Mouse (Mus musculus) CD4-positive, CD25-positive, alpha-beta regulatory T cell, adult 2 months (primary cell): ENCODE measurements around the gene Gm21985.
A peak's percentile ranks its signal among the peaks of the same experiment; 100 is the strongest.

Experiments used
- DNase-seq: peaks from one replicate; pipeline ENCODE4 v3.0.0-alpha.2; 2012; ENCODE audit warnings: low read depth, low spot score

Gene Gm21985

DNA sequence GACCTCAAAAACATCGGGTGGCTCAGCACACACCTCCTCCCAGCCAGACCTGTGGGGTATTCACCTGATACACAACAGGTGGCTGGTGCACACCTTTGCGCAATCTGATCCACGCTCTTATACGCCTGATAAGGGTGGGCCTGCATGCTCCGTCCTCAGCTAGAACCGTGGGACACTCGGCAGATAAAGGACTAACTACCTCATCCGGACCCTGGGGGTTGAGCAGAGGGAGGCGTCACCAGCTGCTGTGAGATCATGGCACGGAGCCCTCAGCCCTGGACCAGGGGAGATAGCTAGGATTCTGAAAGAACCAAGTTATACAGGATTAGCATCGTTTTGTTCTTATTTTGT, at the start of gene Gm21985:
Gm21985 (plus strand) TSS at position 73 of the 351 bp plus-strand sequence.
- peak; percentile 66 for DNase-seq

DNA sequence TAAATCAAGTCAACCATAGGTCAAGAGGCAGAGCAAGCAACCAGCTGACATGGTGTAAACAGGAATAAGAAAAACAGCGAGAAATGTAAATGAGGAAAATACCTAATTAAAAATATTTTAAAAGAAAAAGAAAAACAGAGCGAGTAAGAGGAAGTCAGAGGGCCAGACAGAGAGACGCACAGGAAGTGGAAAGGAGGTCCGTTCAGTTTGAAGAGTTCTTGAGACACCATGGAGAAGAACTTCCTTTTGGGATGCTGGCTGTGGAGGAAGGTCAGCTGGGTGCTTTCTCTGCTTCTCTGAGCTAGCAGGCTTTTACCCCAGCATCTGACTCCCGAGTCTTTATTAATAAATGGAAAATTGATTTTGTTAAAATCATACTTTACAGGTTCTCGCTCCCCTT, 48.5 kb upstream of the Gm21985 start:
- DNase-seq, result no peak

DNA sequence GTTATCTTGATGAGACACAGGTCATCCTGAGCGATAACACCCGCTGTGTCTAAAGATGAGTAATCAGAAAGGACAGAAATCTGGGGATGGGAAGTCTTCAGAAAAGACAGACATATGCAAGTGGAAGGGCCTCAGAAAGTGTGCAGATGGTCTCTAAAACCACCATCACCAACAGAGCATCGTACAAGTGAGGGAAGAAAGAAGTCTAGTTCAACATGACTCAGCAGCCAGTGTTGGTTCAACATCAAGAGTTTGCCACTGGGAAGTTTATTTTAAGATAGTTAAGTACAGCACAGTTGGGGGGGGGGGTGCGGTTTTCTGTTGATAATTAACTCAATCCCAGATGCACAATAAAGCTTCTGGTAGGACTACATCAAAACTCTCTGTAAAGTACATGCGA, 45.2 kb upstream of the Gm21985 start:
- no peak for DNase-seq

DNA sequence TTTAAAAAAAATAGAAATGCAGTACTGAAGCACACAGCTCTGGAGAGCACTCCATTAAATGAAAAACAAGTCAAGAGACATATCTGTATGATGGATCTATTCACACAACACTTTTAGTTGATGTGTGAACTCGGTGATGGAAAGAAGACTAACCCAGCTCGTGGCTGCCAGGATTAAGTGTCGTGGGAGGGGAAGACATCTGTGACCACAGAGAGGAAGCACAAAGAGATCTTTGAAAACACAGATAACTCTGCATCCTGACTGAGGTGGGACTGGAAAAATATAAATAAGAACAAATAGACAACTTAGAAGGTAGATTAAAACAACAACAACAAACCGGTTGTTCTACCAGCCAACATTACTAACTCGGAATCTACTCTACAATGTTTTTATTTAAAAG, 43.5 kb upstream of the Gm21985 start:
- DNase-seq, result peak; percentile 29

DNA sequence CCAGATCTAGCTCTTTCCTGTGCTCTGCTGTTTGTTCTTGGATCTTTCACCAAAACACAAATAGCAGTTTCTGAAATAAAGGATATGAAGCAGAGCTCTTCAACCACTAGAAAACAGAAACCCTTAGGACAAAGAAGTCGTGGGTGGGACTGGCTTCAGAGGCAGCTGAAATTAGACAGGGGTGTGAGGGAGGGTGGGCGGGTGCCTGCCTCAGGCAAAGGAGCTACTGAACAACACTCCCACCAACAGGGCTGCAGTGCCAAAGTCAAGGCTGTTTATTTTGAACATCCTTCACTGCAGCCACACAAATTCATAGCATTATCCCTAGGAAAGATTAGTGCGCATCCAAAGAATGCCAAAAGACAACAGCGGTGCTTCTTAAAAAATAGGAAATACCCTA, 41.8 kb upstream of the Gm21985 start:
- DNase-seq, result no peak

DNA sequence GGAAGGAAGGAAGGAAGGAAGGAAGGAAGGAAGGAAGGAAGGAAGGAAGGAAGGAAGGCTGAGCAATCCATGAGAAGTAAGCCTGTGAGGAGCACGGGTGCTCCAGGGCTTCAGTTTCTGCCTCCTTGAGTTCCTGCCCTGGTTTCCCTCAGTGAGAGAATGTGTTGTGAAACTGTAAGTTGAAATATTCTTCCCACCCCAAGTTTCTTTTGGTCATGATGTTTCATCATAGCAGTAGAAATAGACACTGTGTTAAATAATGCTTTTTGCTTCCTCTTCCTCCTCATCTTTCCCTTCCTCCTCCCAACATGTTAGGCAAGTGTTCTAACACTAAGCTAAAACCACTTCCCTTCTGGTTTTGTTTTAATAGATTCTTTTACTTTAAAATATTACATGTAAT, 33.5 kb upstream of the Gm21985 start:
- no peak for DNase-seq

DNA sequence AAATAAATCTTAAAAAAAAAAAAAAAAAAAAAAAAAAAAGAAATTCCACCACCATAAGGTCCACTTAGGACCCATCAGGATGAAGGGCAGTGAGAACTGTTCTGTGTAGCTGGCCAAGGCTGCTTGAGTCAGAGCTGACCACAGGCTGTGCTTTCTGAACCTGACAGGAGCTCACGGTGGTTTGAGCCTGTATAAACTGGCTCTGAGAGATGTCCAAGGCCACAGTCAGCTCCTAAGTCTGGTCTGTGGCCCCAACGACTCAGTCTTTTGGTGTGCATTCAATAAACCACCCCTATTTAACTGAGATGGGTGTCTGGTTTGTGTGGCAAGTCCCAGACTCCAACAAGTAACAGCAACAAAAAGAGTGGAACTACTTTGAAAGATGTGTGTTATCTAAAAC, 29.5 kb upstream of the Gm21985 start:
- DNase-seq, result no peak

DNA sequence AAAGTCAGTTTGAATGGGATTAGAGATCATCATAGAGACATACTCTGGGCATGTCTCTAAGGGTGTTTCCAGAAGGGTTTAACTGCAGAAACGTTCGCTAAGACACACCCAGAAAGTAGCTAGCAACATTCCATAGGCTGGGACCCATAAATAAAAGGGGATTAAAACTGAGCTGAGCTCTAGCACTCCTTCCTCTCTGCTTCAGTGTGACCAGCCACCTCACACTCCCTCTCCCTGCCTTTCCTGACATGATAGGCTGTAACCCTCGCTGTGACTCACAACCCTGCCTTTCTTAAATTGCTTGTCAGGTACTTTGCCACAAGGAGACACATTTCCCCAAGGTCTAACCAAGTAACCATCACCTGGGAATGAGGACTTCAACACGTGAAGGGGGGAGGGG, 28.1 kb upstream of the Gm21985 start:
- DNase-seq, result peak; percentile 20

DNA sequence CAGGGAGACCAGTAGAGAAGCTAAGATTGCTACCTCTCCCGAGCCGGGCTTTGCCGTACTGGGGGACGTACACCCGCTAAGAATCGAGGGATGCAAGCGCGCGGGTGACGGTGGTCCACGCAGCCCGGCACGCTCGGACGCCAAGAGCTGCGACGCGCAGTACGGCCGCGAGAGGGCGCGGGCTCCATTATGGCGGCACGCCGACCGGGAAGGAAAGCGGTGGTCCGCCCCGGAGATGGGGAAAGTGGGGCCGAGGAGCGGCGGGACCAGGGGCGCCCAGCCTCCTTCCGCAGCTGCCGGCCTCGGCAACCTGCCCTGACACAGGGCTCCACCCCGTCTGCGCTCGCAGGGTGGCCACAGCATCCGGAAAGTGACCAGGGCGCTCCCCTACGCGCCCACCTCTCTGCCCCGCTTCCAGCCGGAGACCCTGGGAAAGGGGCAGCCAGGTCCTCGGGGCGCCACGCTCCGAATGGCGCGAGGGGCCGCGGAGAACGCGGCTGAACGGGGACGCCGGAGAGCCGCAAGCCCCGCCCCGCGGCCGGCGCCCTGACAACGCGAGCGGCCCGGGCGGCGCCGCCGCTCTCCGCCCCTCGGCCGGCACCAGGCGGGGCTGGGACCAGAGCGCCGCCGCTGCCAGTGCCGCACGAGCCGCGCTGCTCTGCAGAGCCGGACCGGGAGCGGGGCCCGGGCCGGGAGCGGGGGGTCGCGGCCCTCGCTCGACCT, 26.7 kb upstream of the Gm21985 start, which contains the start of gene Lpcat4:
Lpcat4 (plus strand) TSS at position 257 of the 723 bp plus-strand sequence.
- DNase-seq, result peak; percentile 90

DNA sequence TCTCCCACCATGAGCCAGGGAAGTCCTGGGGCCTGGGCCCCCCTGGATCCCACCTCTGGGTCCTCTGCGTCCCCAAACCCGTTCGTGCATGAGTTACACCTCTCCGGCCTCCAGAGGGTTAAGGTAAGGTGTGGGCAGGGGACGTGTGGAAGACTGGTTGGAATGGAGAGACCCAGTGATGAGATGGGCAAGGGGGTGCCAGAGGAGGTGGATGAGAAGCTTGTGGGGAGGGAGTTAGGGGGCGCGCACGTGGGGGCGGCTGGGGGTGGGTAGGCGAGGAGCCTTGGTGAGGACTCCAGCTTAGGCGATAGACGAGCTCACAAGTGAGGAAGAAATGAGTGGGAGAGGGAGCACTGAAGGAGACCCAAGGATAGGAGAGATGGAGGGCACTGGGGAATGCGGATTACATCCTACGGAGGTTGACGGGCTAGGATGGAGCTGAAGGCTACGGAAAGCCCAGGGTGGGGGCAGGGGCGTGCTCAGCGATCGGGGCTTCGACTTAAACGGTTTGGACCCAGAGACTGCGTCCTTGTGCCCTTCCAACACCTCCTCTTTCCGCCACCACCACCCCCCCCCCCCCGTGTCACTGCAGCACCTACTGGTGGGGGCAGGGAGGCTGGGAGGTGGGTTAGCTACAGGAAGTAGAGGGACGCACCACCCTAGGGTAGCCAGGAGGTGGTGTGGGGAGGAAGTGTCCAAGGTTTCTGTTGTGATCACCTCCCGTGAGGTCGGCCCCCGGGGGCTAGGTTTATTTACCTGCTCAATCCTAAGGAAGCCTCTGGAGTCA, 26.0 kb upstream of the Gm21985 start:
- DNase-seq, result peak; percentile 66

DNA sequence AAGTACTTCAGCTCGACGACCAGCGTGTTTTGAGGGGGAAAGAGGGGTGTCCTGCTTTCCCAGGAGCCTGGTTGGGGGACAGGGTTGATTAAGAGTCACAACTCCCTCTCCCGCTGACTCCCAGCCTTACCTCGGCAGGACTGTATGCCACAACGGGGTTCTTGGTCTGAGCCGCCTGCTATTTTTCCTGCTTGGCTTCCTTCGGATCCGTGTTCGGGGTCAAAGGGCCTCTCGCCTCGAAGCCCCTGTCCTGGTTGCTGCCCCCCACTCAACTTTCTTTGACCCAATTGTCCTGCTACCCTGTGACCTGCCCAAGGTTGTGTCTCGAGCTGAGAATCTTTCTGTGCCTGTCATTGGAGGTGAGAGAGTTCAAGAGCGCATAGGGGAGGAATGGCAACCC, 24.3 kb upstream of the Gm21985 start:
- DNase-seq, result no peak

DNA sequence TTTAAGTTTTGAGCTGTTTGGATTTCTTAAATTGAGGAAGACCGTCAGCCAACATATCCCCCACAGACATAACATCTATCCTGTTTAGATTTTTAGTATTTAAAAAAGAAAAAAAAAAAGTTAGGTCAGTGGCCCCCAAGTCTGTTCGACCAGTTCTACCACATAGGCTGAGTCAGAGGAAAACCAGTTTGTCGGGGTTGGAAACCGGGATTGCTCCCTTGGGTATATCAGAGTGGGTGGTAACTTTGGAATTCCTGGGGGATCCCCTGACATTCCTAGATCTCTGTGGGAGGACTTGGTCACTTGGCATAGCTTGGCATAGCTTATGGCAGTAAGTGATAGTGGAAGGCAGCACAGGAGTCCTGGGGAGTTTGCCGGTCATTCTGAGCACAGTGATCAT, 20.8 kb upstream of the Gm21985 start:
- DNase-seq, result no peak

DNA sequence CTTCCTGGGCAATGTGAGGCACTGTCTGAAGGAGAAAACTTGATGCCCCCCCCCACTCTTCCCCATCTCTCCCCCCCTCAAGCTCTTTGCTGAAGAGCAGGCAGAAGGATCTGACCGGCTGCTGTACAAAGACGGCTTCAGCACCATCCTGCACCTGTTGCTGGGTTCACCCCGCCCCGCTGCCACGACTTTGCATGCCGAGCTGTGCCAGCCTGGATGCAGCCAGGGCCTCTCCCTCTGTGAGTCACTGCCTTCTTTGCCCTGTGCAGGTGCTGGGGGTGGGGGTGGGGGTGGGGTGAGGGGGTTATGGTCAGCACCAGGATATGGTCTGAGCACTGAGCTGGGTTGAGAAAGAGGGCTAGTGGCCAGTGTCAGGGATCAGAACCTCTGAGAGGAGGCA, 19.9 kb upstream of the Gm21985 start:
- no peak for DNase-seq

DNA sequence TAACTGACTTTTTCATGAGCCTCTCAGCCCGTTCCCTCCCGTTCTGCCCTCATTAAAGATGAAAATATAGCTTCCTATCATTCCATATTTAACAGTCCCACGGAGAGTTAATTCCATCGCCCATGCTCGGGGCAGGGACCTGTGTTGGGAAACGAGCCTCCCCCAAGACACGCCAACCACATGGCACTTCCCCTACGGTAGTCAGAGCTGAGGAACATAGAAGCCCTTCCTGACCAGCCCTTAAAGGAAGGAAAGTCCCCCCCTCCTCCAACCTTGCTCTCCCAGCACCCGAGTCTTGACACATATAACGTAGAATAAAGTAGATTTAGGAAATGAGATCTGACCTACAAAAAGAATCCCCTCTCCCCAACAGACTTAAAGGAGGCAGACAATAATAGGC, 18.8 kb upstream of the Gm21985 start:
- no peak for DNase-seq

DNA sequence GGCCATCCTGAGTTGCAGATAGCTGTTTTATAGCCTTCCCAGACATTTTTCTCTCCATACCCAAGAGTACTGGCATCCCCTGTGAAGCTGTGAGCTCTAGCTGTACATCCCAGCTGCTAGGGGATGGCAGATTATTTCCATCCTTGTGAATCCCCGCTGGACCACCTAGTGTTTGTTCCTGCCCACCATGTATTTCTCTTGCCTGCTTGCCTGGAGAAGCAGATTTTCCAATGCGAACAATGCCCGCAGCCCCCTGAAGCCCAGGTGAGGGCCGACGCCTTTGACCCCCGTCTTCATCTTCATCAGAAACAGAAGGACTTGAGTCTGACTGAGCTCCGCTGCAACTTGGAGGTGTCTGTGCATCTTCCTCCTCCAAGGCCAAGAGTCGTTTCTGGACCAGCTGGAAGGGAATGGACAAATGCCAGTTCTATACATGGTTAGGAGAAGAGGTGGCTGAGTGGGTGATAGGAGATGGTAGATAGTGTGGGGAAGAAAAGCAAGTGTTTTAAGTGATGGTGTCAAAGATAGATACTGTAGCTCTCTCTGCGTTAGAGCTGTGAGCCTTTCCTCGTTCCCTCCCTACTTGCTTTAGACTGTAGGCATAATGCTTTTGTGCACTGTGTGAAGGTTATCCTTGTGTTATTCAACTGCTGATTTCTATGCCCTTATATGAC, 16.2 kb upstream of the Gm21985 start:
- DNase-seq, result no peak

DNA sequence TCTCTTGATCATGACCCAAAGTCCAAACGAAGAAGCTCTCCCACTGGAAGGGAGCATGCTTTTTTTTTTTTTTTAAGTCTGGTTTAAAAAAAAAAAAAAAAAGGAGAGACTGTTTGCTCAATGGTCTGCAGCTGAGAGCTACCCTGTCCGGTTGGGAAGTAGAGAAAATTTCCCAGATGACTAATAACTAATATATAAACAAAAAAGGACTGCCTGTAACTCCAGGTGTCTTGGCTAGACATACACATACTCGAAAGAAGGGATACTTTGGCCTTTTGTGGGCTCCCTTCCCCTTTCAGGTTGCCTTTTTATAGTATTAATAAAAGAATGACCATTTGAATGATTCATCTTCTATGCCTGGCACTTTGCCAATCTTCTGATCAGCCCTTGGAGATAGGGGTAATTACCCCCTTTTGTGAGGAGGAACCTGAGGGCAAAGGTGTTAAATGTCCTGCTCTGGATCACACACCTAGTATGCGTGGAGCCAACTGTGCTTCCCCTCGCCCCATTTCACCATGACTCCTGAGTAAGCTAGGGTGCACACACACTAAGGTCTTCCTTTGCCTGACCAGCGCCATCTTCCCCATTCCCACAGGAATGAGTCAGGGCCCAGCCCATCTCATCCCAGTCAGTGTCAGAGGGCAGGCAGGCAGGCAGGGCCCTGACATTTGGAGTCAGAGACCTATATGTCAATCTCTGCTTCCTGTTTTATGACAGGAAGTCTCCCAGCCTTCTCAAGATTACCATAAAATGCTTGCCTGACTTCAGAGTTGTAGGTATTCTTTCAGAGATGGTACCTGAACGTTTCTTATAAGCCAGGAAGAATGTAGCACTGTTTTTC, 11.2 kb upstream of the Gm21985 start:
- DNase-seq, result no peak

DNA sequence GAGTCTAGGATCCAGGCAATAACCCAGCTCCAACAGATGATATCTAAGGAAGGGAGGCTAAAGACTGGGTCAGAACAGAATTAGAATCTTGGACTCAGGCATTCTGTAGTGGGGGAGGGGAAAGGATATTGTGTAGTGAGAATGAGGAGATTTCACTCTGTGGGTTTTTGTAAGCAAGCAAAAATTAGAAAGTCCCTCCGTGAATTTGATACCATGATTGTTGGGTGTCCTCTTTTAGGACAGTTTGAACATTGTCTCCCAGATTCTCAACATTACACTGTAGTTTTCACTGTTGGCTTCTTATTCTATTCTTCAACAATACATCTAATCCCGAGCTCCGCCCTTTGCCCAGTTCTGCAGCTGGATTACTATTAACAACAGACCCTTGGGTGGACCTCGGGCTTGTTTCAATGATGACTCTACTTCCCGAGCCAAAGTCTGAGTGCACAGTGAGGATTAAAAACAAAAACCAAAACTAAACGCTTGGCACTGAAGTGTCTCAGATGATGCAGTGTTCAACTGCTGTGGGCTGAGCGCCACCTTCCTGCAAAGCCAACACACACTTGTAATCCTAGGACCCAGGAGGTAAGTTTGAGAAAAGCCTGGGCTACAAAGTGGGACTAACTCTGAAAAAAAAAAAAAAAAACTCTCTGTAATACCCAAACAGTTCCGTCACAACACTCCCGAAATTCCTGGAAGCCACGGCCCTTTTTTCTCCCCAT, 6.7 kb upstream of the Gm21985 start, which contains the start of gene Nutm1:
Nutm1 (minus strand) TSS at position 51 of the 722 bp plus-strand sequence.
- DNase-seq, result peak; percentile 66

DNA sequence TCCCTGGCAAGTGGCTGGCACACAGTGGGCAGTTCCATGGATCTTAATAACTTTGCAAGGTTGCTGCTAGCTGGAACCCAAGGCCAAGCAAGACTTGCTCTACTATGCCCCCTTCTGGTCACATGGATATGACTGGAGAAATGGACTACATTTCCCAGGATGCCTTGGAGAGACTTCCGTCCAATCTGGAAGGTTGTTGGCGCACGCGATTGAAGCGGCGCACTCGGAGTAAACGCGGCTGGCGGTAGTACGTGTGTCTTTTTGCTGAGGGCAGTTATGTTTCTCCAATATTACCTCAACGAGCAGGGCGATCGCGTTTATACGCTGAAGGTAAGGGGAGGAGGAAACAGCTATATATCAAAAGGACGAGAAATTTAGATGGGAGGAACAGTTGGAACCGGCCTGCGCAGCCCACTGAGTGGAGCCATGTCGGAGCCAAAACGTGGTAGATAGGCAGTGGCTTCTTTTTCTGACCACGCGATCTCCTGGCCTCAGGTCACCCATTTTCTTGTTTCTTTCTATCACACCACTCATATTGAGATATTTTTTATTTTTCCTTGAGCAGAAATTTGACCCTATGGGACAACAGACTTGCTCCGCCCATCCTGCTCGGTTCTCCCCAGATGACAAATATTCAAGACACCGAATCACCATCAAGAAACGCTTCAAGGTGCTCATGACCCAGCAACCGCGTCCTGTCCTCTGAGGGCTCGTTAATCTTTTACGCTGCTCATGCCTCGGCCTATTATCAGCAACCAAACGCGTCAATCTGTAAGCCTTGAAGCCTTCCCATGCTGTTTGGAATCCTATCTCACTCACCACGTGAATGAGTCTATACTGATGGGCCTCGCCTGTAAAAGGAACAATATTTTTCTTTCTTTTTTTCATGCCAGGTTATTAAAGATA, 4.1 kb upstream of the Gm21985 start, which contains the start of gene Nop10:
Nop10 (plus strand) TSS at position 179 of the 906 bp plus-strand sequence.
- DNase-seq, result peak; percentile 91

DNA sequence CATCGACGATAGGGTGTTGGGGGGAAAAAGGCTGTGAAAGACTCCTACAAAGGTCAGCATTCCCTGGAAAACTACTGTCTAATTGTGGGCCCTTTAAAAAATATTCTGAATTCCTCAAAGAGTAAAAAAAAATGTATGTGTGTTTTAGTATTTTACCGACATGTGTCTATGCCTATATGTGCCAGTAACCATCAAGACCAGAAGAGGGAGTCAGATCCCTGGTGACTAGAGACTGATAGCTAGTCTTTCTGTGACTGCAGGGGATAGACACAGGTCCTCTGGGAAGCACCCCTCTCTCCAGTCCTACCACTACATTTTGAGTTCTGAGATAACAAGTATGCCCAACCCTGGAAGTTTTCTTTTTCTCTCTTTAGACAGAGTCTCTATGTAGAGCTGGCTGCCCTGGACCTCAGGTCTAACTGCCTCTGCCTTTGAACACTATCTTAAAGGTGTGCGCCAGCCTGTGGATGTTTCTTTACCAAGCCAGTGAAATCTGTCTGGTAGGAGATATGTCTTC, 3.3 kb upstream of the Gm21985 start:
- peak; percentile 51 for DNase-seq

DNA sequence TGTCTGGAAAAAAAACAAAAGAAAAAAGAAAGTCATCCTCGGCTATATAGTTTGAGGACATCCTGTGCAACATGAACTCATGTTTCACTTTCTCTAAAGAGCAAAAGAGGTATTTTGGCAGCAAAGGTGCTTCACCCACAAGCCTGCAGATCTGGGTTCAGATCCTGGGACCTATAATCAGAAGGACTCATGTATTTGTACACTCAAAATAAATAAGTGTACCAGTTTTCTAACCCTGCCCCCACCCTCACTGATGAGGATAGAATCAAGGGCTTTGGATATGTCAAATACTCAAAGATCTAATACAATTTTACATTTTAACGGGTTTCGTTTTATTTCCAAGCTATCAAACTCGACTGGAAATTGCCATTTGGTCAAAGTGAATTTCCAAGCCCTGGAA, 1.8 kb upstream of the Gm21985 start:
- no peak for DNase-seq
